Mouse (Mus musculus): ENCODE results near the gene Tsc1.

GRCm38 (mm10) chr2:28633136-28633535, 7.9 kb upstream of the Tsc1 start:
- TF ChIP-seq POLR2A (IDR thresholded peaks at IDR 0.05; ENCODE audit: low read depth, low read length) (no peak), CTCF (IDR thresholded peaks at IDR 0.05; ENCODE audit: borderline replicate concordance, insufficient read depth, low read length) (no peak)
